Mouse (Mus musculus) C2C12 (cell line): ENCODE measurements around the gene Ptgs1.

Experiments used
- CTCF ChIP-seq: IDR thresholded peaks from one replicate; pipeline ENCODE4 v1.5.1; 2011; ENCODE audit not compliant: control insufficient read depth, insufficient read depth, insufficient read length
- FOSL1 ChIP-seq: IDR thresholded peaks from one replicate; pipeline ENCODE4 v1.8.0; 2011; ENCODE audit warnings: mild to moderate bottlenecking, low read length; ENCODE audit not compliant: poor library complexity, insufficient read depth, severe bottlenecking
- MAX ChIP-seq: IDR thresholded peaks from one replicate; pipeline ENCODE4 v1.6.1; 2011; ENCODE audit warnings: mild to moderate bottlenecking, control low read depth
- MYOD1 ChIP-seq: IDR thresholded peaks from one replicate; pipeline ENCODE4 v1.6.1; 2011; ENCODE audit warnings: low read depth; ENCODE audit not compliant: control insufficient read depth, insufficient read length
- MYOG ChIP-seq: IDR thresholded peaks from one replicate; pipeline ENCODE4 v1.6.1; 2011; ENCODE audit not compliant: control insufficient read depth, insufficient read length; ENCODE audit errors: extremely low read depth

DNA sequence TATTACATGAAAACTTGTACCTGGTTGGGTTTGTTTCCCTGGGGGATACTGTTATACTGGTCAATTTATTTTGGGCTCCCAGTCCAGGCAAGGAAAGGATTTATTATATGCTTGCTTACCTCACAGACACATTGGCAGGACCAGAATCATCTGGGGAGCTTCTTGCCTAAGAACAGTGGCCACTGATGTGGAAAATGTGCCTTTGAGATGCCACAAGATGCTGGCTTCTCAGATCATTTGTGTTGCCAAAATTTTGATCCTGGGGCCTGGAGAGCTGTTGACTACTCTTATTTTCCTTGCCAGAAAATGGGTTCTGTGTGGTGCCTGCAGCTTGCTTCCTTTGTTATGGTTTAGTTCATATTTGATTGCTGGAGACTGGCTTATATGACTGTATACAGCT lies 26.7 kb downstream of the Ptgs1 start:
- TF ChIP-seq CTCF (no peak), FOSL1 (no peak), MYOD1 (no peak), MYOG (no peak), MAX (no peak)
